Mouse (Mus musculus): Measurements from ENCODE around the gene Rpl18a. TPM values are rescaled to one million over a fixed set of nuclear protein-coding genes. Genes with fewer than 3 reads are reported as not detected.

The Rpl18a gene
- polyA plus RNA-seq, 1 experiment = 441 TPM

DNA sequence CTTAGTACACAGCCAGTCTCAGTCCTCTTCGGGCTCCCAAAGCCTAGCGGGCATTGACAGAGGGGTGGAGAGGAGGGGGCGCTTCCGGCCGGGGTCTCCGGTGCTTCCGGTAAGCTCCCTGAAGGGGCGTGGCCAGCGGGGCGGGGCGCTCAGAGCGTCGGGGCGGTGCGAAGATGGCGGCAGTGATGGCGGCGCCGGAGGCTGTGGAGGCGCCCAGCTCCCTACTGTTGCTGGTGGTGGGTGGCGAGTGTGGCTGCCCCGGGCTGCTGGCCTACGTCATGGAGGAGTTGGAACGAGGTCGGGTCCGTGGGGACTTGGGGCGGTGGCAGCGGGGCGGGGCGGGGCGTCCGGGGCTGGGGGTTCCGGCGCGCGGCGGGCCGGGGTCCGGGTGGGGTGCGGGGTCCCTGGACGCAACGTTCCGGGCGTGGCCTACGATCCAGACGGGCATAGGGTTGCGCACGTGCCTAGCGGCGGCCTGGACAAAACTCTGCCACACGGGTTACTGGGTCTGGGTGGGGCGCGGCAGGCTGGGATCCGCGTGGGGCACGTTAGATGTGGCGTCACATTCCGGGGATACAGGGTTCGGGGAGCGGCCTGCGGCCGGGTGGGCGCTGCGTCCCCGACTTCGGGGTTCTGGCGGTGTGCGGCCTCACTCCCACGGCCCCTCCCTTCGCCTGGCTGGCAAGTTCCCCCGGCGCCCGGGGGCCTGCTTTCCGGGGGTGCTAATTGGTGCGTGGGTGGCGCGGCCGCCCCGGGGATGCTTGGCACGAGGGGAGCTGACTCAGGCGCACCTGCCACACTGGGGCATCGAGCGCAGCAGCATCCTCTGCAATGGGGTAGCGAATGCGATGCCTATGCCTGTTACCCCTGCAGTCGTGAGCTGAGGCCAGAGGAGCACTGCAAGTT, 8.9 kb upstream of the Rpl18a start, which contains the start of gene Map1s:
Gene Map1s, plus strand, starts transcription at position 102 of the 906 bp plus-strand sequence.
- Histone ChIP-seq H3K9me3 (ENCODE audit: control insufficient read depth, low read length) (no peaks in the 10 kb centered on the region), H3K27me3 (ENCODE audit: control insufficient read depth) (peaks cover 9% of the 10 kb centered on the region), H3K36me3 (ENCODE audit: control insufficient read depth) (peaks cover 14% of the 10 kb centered on the region), H3K4me3 (replicated peaks) (peak within 1 kb of the TSS; percentile 80), H3K4me1 (ENCODE audit: control insufficient read depth) (peaks cover 36% of the 10 kb centered on the region)
- TF ChIP-seq GATA1 (IDR thresholded peaks at IDR 0.05; ENCODE audit: low read length) (no peak), TAL1 (IDR thresholded peaks at IDR 0.05; ENCODE audit: low read length) (no peak)

GRCm38 (mm10) chr8:70905463-70905830, 8.2 kb upstream of the Rpl18a start:
- H3K9me3 ChIP-seq (ENCODE audit: control insufficient read depth, low read length) = no peaks in the 10 kb centered on the region
- H3K27me3 ChIP-seq (ENCODE audit: control insufficient read depth) = peaks cover 9% of the 10 kb centered on the region
- peaks cover 34% of the 10 kb centered on the region for H3K4me1 ChIP-seq (ENCODE audit: control insufficient read depth)
- H3K36me3 ChIP-seq (ENCODE audit: control insufficient read depth) = peaks cover 8% of the 10 kb centered on the region
- no peak for TF ChIP-seq TAL1 (IDR thresholded peaks at IDR 0.05; ENCODE audit: low read length)
- no peak for TF ChIP-seq GATA1 (IDR thresholded peaks at IDR 0.05; ENCODE audit: low read length)
- H3K4me3 ChIP-seq (replicated peaks) = peak overlapping the region; percentile 80

DNA sequence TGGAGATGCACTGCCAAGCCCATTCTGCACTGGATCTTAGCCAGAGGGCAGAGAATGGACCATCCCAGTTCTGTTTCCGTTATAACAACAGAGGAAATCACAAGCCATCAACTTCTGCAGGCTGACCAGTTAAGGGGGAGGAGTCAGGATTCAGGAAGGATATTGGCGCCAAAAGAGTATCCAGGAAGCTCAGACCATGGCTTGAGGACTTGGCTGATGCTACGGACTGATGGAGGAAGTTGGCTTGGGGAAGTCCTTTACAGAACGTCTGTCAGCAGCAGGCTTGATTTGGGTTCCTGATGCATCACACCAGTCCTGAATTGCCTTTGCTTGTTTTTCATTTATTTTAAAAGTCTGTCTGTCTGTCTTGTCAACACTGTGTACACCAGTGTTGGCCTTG, 7.3 kb upstream of the Rpl18a start:
- no peak overlapping the region for H3K4me3 ChIP-seq (replicated peaks)

DNA sequence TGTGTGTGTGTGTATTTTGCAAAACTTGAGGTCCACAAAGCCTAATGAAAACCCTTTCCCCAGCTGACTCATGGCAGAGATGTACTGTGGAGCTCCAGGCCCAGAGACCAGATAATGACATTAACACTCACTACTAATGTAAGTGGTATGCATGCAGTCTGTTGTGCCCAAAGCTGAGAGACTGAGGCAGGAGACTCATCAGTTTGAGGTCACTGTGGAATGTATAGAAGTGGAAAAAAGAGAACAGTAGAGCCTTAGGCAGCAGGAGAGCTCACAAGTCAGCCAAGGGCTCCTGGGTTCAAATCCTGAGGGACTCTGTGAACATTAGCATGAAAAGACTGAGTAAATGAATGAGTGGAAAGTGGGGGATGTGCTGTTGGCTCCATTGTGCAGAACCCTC, 6.4 kb upstream of the Rpl18a start:
- H3K27me3 ChIP-seq (ENCODE audit: control insufficient read depth) = peaks cover 9% of the 10 kb centered on the region
- H3K36me3 ChIP-seq (ENCODE audit: control insufficient read depth) = peaks cover 3% of the 10 kb centered on the region; the same call in 1 of the 2 replicates
- H3K4me3 ChIP-seq (replicated peaks) = no peak overlapping the region
- TF ChIP-seq GATA1 (IDR thresholded peaks at IDR 0.05; ENCODE audit: low read length) = no peak
- no peak for TF ChIP-seq TAL1 (IDR thresholded peaks at IDR 0.05; ENCODE audit: low read length)
- H3K9me3 ChIP-seq (ENCODE audit: control insufficient read depth, low read length) = no peaks in the 10 kb centered on the region
- H3K4me1 ChIP-seq (ENCODE audit: control insufficient read depth) = peaks cover 37% of the 10 kb centered on the region

More for the DNA sequence above, 7.3 kb upstream of the Rpl18a start:
- Histone ChIP-seq H3K9me3 (ENCODE audit: control insufficient read depth, low read length) (no peaks in the 10 kb centered on the region), H3K27me3 (ENCODE audit: control insufficient read depth) (peaks cover 9% of the 10 kb centered on the region), H3K36me3 (ENCODE audit: control insufficient read depth) (peaks cover 7% of the 10 kb centered on the region), H3K4me1 (ENCODE audit: control insufficient read depth) (peaks cover 34% of the 10 kb centered on the region)
- TF ChIP-seq TAL1 (IDR thresholded peaks at IDR 0.05; ENCODE audit: low read length) (no peak), GATA1 (IDR thresholded peaks at IDR 0.05; ENCODE audit: low read length) (no peak)

DNA sequence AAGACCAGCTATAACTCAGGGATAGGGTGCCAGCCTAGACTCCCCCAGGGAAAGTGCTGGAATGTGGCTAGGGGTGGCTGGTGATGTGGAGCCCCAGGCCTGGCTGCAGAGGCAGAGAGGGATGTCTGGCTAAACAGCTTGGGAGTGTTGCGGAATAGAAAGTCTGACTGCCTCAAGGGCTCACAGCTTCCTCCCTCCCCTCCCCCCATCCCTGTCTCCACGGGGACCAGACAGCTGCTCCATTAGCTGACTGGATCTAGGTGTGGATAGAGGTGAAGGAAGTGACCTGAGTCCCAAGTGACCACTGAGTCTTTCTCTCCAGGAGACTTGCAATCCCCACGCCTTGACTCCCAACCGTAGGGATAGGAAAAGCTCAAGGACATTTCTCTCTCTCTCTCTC, 5.9 kb upstream of the Rpl18a start:
- Histone ChIP-seq H3K9me3 (ENCODE audit: control insufficient read depth, low read length) (no peaks in the 10 kb centered on the region), H3K27me3 (ENCODE audit: control insufficient read depth) (peaks cover 9% of the 10 kb centered on the region), H3K36me3 (ENCODE audit: control insufficient read depth) (peaks cover 3% of the 10 kb centered on the region; the same call in 1 of the 2 replicates), H3K4me1 (ENCODE audit: control insufficient read depth) (peaks cover 41% of the 10 kb centered on the region), H3K4me3 (replicated peaks) (no peak overlapping the region)
- TF ChIP-seq TAL1 (IDR thresholded peaks at IDR 0.05; ENCODE audit: low read length) (no peak), GATA1 (IDR thresholded peaks at IDR 0.05; ENCODE audit: low read length) (no peak)

DNA sequence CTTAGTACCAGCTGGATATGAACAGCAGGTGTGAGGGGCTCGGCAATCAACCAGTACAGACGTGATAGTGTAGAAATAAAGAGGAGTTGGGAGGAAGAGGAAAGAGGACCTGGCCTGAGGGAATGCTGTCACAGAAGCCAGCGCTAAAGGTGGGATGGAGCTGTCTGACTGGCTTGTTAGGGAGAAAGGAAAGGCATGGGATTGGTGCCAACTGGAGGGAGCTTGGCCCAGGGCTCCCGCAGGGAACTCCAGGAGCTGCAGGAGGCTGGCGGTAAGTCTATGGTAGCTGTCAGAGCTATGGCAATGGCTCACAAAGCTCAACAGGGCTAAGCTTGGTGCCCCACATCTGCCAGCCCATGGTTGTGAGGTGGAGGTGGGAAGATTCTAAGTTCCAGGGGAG, 5.0 kb upstream of the Rpl18a start:
- H3K4me3 ChIP-seq (replicated peaks) = no peak overlapping the region
- H3K4me1 ChIP-seq (ENCODE audit: control insufficient read depth) = peaks cover 39% of the 10 kb centered on the region
- H3K9me3 ChIP-seq (ENCODE audit: control insufficient read depth, low read length) = no peaks in the 10 kb centered on the region
- no peaks in the 10 kb centered on the region for H3K36me3 ChIP-seq (ENCODE audit: control insufficient read depth)
- TF ChIP-seq TAL1 (IDR thresholded peaks at IDR 0.05; ENCODE audit: low read length) = no peak
- TF ChIP-seq GATA1 (IDR thresholded peaks at IDR 0.05; ENCODE audit: low read length) = no peak
- H3K27me3 ChIP-seq (ENCODE audit: control insufficient read depth) = peaks cover 9% of the 10 kb centered on the region

- H3K9me3 ChIP-seq (ENCODE audit: control insufficient read depth, low read length) = no peaks in the 10 kb centered on the region
- H3K4me1 ChIP-seq (ENCODE audit: control insufficient read depth) = peaks cover 35% of the 10 kb centered on the region
- no peak for TF ChIP-seq TAL1 (IDR thresholded peaks at IDR 0.05; ENCODE audit: low read length)
- no peak for TF ChIP-seq GATA1 (IDR thresholded peaks at IDR 0.05; ENCODE audit: low read length)
Observed at GRCm38 (mm10) chr8:70900872-70901387, 3.7 kb upstream of the Rpl18a start.

GRCm38 (mm10) chr8:70899226-70899625, 2.0 kb upstream of the Rpl18a start:
- H3K36me3 ChIP-seq (ENCODE audit: control insufficient read depth) = peaks cover 25% of the 10 kb centered on the region
- H3K4me1 ChIP-seq (ENCODE audit: control insufficient read depth) = peaks cover 37% of the 10 kb centered on the region
- no peaks in the 10 kb centered on the region for H3K9me3 ChIP-seq (ENCODE audit: control insufficient read depth, low read length)
- TF ChIP-seq TAL1 (IDR thresholded peaks at IDR 0.05; ENCODE audit: low read length) (no peak), GATA1 (IDR thresholded peaks at IDR 0.05; ENCODE audit: low read length) (no peak)
- H3K4me3 ChIP-seq (replicated peaks) = no peak overlapping the region
- peaks cover 9% of the 10 kb centered on the region for H3K27me3 ChIP-seq (ENCODE audit: control insufficient read depth)

More at GRCm38 (mm10) chr8:70900872-70901387, 3.7 kb upstream of the Rpl18a start:
- peaks cover 8% of the 10 kb centered on the region for H3K36me3 ChIP-seq (ENCODE audit: control insufficient read depth)
- H3K4me3 ChIP-seq (replicated peaks) = no peak overlapping the region
- peaks cover 9% of the 10 kb centered on the region for H3K27me3 ChIP-seq (ENCODE audit: control insufficient read depth)

- H3K36me3 ChIP-seq (ENCODE audit: control insufficient read depth) = peaks cover 30% of the 10 kb centered on the region
- H3K27me3 ChIP-seq (ENCODE audit: control insufficient read depth) = peaks cover 11% of the 10 kb centered on the region
- H3K4me3 ChIP-seq (replicated peaks) = no peak overlapping the region
- TF ChIP-seq GATA1 (IDR thresholded peaks at IDR 0.05; ENCODE audit: low read length) (no peak), TAL1 (IDR thresholded peaks at IDR 0.05; ENCODE audit: low read length) (no peak)
- H3K4me1 ChIP-seq (ENCODE audit: control insufficient read depth) = peaks cover 41% of the 10 kb centered on the region
- no peaks in the 10 kb centered on the region for H3K9me3 ChIP-seq (ENCODE audit: control insufficient read depth, low read length)
Observed at GRCm38 (mm10) chr8:70898661-70899198, 1.5 kb upstream of the Rpl18a start.

Data from erythroblast, embryonic 14.5 days (primary cell).